Mouse (Mus musculus): Measurements from ENCODE around the gene Itprip. TPM values are rescaled to one million over a fixed set of nuclear protein-coding genes. Genes with fewer than 3 reads are reported as not detected.
A peak's percentile ranks its signal among the peaks of the same experiment; 100 is the strongest.
"Not testable (repeated sequence)": the region's sequence is repeated elsewhere in the genome, so short reads cannot be mapped to it uniquely, and the experiment has no call there.

The Itprip gene
- polyA plus RNA-seq, 1 experiment from 2014 or later, result 21.9 TPM

- Histone ChIP-seq H3K4me1 (replicated peaks) (peaks cover 35% of the 10 kb centered on the region), H3K9me3 (no peaks in the 10 kb centered on the region), H3K27me3 (ENCODE audit: insufficient read depth, poor library complexity, severe bottlenecking) (peaks cover 18% of the 10 kb centered on the region; the same call in 1 of the 2 replicates), H3K4me3 (peak overlapping the region; percentile 75), H3K27ac (peak overlapping the region; percentile 88), H3K36me3 (peaks cover 8% of the 10 kb centered on the region; the same call in 1 of the 2 replicates)
- DNase-seq (ENCODE audit: low spot score), result no peak
- WGBS, result 28% methylated on average over 13 of the region's 13 CpGs
These were observed 64.9 kb downstream of the Itprip start for GRCm38 (mm10) chr19:47853951-47854795.

GRCm38 (mm10) chr19:47853053-47853452, 66.0 kb downstream of the Itprip start:
- 88% methylated on average over 3 of the region's 3 CpGs for WGBS
- H3K4me1 ChIP-seq (replicated peaks), result peaks cover 28% of the 10 kb centered on the region
- H3K36me3 ChIP-seq, result no peaks in the 10 kb centered on the region
- H3K27ac ChIP-seq, result no peak overlapping the region
- no peaks in the 10 kb centered on the region for H3K9me3 ChIP-seq
- DNase-seq (ENCODE audit: low spot score), result no peak
- H3K4me3 ChIP-seq, result no peak overlapping the region
- peaks cover 18% of the 10 kb centered on the region; the same call in 1 of the 2 replicates for H3K27me3 ChIP-seq (ENCODE audit: insufficient read depth, poor library complexity, severe bottlenecking)

- H3K4me3 ChIP-seq; DNase-seq (ENCODE audit: low spot score); H3K27ac ChIP-seq; H3K36me3 ChIP-seq; H3K9me3 ChIP-seq: not testable (repeated sequence)
- H3K4me1 ChIP-seq (replicated peaks), result peaks cover 28% of the 10 kb centered on the region
- 88% methylated on average over 3 of the region's 3 CpGs for WGBS
- H3K27me3 ChIP-seq (ENCODE audit: insufficient read depth, poor library complexity, severe bottlenecking), result peaks cover 18% of the 10 kb centered on the region; the same call in 1 of the 2 replicates
These were observed 67.0 kb downstream of the Itprip start for GRCm38 (mm10) chr19:47852131-47852530.

- H3K4me1 ChIP-seq (replicated peaks), result peaks cover 14% of the 10 kb centered on the region; the same call in 1 of the 2 replicates
- H3K27me3 ChIP-seq (ENCODE audit: insufficient read depth, poor library complexity, severe bottlenecking), result peaks cover 18% of the 10 kb centered on the region; the same call in 1 of the 2 replicates
- no peaks in the 10 kb centered on the region for H3K9me3 ChIP-seq
- no peaks in the 10 kb centered on the region for H3K36me3 ChIP-seq
- DNase-seq (ENCODE audit: low spot score), result no peak
- no peak overlapping the region for H3K27ac ChIP-seq
- WGBS, result 82% methylated on average over 3 of the region's 3 CpGs
- H3K4me3 ChIP-seq, result no peak overlapping the region
These were observed 69.4 kb downstream of the Itprip start for GRCm38 (mm10) chr19:47849735-47850134.

Other genes starting within 250 kb of the Itprip start
- gene Col17a1, start 227.2 kb downstream of the Itprip start, polyA plus RNA-seq (2016; fragmentation: Nextera tagmentation; extraction: Ambion mirVana), result 0.19 and 0.30 TPM in 2 replicates
- gene Sfr1, start 187.6 kb downstream of the Itprip start, polyA plus RNA-seq (2016; fragmentation: Nextera tagmentation; extraction: Ambion mirVana), result 211 and 264 TPM in 2 replicates
- gene Gsto1, start 64.3 kb downstream of the Itprip start, polyA plus RNA-seq (2016; fragmentation: Nextera tagmentation; extraction: Ambion mirVana), result 109 and 115 TPM in 2 replicates
- gene Gsto2, start 53.8 kb downstream of the Itprip start, polyA plus RNA-seq (2016; fragmentation: Nextera tagmentation; extraction: Ambion mirVana), result 1.6 and 1.8 TPM in 2 replicates
- 0.07 and 1.0 TPM in 2 replicates for gene Cfap43, start within 50 bp of the Itprip start, polyA plus RNA-seq (2016; fragmentation: Nextera tagmentation; extraction: Ambion mirVana)
- 0.41 TPM in 1 of 2 replicates, not detected in the other for gene Cfap58, start 18.4 kb upstream of the Itprip start, polyA plus RNA-seq (2016; fragmentation: Nextera tagmentation; extraction: Ambion mirVana)

Measured in hindbrain, embryonic 10.5 days (tissue).